Mouse (Mus musculus): ENCODE measurements around the gene Mtmr14.

Gene Mtmr14

DNA sequence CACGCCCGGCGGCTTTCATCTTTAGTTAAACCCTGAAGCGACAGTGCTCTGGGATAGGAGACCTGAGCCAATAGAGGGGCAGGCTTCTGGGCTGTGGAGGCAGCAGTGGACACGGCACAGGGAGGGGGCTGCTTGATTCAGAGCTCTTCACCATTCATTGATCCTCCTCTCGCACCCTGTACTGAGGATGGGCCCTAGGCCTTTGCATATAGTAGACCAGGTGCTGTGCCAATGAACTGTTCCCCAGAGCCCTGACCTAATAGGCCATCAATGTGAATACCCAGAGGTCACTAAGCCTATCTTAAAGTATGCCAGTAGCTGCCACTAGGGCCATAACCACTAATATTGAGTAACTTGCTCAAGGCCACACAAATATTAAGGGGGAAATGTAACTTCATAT is 44.0 kb downstream of the Mtmr14 start:
- no peak for DNase-seq (ENCODE audit: low spot score in 2 of 2)

DNA sequence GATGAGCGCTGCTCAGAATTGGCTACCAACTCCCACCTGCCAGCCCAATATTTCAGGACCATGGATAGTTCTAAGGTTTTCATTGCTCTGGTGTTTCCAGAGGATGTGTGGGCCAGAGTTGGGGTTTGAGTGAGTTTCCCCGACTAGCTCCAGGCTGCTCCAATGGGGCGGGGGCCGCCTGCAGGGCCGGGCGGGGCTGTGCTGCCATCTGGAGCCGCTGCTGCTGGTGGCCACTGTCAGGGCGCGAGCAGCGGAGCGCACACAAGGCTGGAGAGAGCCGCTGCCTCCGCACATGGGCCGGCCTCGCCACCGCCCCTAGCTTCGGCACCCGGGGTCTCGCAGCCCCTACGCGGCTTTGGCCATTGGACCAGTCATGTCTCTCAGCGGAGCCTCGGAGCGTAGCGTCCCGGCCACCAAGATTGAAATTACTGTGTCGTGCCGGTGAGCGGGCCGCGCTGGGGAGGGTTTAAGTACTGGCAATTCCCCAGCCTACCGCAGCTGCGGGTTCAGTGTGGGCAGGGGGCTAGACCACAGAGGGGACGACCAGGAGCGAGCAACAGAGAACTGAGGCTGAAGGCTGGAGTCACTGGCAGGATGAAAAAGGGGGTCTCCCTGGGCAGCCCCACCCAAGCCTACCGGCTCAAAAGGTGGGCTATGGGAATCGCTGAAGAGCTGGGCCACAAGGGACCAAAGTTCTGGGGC is 44.6 kb downstream of the Mtmr14 start, which contains the start of gene Cpne9:
Gene Cpne9 (plus strand): TSS at position 207 of the 702 bp plus-strand sequence.
- DNase-seq (ENCODE audit: low spot score in 2 of 2): no peak

DNA sequence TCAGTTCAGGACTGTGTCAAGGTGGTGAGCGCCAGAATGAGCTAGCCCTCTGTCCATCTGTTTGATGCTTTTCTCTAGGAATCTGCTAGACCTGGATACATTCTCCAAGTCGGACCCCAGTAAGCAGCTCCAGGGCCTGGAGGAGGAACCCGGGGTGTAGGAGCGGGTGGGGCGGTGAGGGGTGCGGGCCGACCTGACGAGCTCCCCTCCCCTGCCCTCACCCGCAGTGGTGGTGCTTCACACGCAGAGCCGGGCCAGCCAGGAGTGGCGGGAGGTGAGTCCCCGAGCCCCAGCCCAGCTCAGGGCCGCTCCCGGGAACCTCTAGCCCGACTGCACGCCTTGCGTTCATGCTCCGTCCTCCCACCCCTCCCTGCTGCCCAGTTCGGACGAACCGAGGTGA is 45.3 kb downstream of the Mtmr14 start:
- DNase-seq (ENCODE audit: low spot score in 2 of 2): no peak

DNA sequence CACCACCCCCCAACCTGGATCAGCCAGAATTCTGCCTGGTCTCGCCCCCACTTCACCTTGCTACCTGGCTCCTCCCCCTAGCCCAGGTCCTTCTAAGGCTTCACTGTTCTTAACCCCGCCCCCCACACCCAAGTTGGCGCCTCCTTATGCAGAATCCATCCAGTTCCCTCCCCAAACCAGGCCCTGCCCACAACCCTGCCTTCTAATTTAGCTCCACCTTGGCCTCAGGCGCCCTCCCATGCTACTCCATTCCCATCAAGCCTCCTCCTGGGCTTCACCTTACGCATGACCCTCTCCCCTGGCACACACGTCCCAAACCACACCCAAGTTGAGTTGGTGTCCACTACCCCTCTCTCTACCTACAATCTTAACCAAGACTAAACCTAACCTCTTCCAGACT is 45.9 kb downstream of the Mtmr14 start:
- DNase-seq (ENCODE audit: low spot score in 2 of 2): no peak

DNA sequence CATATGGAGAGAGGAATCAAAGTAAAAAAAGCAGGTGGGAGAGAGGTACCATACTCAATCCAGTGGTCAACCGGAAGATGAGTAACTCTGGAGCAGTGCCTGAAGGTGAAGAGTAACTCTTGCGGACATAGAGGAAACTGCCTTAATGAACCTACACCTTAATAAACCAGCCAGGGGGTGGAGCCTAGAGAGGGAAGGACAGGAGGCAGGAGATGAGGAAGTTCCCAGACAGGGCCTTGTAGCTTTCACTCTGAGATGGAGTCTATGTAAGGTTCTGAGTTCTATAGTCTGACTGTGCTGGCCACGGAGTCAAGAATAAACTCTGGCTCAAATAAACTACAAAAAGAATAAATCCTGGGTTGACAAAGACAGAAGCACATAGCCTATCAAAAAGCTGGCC is 47.3 kb downstream of the Mtmr14 start:
- DNase-seq (ENCODE audit: low spot score in 2 of 2): peak; percentile 10 to 32

DNA sequence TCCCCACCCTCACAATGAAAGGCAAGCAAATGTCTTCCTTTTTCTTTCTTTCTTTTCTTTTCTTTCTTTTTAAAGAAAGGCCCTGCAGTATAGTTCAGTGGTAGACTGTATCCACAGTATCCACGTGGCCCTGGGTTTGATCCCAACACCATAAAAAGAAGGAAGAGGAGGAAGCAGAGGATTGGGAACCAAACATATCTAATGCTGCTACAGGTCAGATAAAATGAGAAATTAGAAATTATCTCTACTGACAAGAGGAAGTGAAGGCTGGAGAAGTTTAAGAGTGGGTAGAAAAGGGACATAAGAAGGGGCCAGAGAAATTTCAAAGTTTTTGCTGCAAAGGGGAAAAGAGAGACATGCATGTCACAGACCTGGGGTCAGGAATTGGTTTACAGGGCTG is 48.7 kb downstream of the Mtmr14 start:
- no peak for DNase-seq (ENCODE audit: low spot score in 2 of 2)

DNA sequence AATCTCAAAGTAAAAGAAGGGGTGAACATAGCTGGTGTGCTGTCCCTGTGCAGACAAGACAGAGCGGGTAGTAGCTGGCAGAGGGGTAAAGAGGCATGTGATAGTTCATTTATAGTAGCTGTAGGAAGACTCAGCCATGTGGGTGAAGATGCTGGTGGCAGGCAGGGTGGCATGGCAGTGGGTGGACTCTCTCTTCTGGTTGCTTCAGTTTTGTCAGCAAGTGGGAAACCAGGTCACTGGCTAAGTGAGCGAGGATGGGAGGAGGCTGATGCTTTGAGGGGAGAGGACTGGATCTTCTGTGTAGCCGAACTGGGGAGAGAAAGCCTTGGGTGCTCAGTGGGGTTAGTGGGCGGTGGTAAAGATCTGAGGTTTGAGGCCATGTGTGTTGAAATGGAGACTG is 49.6 kb downstream of the Mtmr14 start:
- no peak for DNase-seq (ENCODE audit: low spot score in 2 of 2)

DNA sequence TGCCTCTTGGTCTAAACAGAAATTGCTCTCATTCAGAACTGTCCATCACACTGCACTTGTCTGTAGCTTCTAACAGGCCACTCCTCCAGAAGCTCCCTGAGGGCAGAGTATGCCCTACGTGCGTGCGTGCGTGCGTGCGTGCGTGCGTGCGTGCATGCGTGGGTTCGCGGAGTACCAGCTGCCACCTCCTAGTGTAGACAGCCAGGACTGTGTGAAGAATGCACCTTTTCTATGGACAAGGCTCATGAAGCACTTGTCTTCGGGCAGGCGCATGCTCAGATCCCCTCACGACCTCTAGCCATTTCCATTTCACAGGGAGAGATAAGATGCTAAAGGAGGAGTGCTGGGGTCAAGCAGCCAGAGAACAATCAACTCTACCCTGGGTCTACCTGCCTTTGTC is 51.7 kb downstream of the Mtmr14 start:
- DNase-seq (ENCODE audit: low spot score in 2 of 2): no peak

DNA sequence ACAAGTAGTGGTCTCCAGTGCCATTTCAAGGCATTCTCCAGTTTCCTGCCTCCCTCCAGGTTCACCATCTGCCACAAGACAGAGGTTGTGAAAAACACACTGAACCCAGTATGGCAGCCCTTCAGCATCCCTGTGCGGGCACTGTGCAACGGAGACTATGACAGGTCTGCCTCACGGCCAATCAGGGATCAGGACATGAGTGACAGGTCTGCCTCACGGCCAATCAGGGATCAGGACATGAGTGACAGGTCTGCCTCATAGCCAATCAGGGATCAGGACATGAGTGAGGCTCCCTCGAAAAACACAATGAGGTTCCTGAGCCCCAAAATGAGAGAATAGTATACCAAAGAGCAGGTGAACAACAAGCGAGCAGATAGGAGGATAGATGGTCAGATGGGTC is 52.7 kb downstream of the Mtmr14 start:
- DNase-seq (ENCODE audit: low spot score in 2 of 2): no peak

DNA sequence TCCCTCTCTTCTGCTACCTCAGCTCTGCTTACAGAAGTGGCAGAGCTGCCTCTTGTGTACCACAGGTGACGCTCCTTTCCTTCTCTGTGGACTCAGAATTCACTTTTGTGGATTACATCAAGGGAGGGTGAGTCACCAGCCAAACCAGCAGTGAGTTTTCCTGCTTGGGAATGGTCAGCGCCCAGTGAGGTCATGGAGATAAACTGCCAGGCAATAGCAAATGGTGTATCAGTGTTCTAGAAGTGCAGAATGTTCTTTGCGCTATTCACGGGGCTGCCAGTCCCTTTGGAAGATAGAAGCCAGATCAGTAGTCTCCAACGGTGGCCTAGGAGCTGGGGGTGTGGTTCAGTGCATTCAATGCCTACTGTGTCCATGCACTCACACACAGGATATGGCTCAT is 55.3 kb downstream of the Mtmr14 start:
- DNase-seq (ENCODE audit: low spot score in 2 of 2): no peak

DNA sequence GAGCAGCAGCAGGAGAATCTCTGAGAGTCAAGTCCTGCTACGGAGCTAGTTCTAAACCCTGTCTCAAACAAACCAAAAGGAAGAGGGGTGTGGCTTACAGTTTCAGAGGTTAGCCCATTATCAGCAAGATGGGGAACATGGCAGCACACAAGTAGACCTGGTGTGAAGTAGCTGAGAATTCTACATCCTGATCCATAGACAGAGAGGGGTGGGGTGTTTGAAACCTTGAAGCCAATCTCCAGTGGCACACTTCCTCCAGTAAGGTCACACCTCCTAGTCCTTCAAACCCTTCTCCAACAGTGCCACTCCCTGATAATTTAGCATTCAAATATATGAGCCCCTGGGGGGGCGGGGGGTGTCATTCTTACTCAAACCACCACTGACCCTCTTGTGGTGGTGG is 58.4 kb downstream of the Mtmr14 start:
- no peak for DNase-seq (ENCODE audit: low spot score in 2 of 2)

DNA sequence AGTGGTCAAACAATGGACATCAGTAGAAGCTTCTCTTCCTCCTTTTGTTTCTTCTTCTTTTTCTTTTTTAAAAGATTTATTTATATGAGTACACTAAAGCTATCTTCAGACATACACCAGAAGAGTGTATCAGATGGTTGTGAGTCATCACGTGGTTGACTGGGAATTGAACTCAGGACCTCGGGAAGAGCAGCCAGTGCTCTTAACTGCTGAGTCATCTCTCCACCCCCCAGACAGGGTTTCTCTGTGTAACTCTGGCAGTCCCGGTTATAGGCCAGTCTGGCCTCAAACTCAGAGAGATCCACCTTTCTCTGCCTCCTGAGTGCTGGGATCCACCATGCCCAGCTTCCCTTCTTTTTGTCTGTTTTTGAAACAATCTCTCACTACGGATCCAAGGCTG is 59.0 kb downstream of the Mtmr14 start:
- no peak for DNase-seq (ENCODE audit: low spot score in 2 of 2)

DNA sequence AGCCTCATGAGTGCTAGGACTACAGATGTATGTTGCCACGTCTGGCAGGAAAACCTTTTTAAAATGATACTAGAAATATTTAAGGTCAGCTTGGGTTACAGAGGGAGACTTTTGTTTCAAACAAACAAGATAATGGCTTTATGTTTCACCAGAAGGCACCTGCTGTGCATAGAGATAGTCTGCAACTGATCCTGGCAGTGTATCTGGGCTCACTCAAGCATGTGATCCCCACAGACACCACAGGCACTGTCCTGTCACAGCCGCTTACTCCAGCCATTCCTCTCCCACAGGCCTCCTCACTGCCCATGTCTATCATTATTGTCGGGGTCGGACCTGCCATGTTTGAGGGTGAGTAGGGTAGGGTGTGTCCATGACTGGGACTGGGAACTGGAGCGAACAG is 63.7 kb downstream of the Mtmr14 start:
- DNase-seq (ENCODE audit: low spot score in 2 of 2): no peak

DNA sequence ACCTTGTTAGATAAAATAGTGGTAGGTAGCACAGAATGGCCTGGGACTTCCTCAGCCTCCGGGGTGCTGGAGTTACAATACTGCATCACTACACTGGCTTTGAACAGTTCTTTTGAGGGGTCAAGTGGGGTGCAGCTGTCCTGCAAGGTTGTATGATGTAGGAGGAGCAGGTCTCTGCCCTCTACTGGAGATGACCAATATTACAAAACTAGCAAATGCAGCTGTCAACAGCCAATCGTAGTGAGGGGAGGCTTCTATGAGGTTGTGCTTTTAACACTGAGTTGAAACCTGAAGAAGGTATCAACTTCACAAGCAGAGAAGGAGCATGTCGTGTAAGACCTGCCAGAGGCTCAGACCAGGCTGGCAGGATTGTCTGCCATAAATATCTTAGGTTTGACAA is 64.6 kb downstream of the Mtmr14 start:
- DNase-seq (ENCODE audit: low spot score in 2 of 2): peak; percentile 17 to 34

DNA sequence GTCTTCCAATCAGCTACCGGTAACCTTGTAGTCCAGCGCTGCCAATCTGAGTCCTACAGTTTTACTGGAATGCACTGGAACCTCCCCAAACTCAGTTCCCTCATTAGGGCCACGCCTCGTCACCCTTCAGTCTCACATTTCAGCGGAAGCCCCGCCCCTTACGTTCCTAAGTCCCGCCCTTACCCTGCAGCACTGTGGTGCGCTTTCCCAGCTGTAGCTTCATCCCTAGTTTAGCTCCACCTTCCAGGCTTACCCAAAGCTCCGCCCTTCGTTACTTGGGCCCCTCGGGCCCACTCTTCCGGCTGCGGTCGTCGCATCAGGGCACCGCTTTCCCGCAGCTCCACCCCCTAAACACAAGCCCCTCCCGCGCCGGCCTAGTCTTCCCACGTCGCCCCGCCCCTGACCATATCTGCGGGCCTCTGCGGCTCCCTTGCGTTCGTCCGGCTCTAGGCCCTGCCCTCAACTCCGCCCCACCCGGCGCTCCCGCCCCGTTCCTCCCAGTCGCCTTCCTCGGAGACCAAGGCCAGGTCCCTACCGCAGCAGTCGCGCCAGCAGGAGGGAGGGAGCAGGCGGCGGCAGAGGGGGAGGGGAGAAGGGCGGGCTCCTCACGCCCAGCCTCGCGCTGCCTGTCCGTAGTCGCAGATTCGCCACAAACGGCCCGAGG is 68.8 kb downstream of the Mtmr14 start:
- DNase-seq (ENCODE audit: low spot score in 2 of 2): peak; percentile 100

DNA sequence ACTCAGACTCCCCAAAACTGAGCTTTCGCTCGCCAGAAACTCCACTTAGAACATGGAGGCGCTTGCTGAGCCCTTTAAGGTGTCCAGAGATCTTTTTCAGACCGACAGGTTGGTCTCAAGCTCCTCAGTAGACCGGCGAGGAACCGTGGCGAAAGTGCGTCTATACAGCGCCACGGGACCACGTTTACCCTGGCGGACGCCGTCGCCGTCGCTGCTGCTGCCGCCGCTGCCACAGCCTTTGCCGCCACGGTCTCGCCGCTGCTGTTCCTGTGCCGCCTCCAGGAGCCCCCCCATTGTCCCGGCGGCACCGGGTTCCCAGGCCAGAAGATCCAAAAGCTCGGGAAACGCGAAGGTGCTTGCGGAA is 69.3 kb downstream of the Mtmr14 start, which contains the start of gene Brpf1:
Gene Brpf1 (plus strand): TSS at position 152 of the 364 bp plus-strand sequence.
- DNase-seq (ENCODE audit: low spot score in 2 of 2): no peak

DNA sequence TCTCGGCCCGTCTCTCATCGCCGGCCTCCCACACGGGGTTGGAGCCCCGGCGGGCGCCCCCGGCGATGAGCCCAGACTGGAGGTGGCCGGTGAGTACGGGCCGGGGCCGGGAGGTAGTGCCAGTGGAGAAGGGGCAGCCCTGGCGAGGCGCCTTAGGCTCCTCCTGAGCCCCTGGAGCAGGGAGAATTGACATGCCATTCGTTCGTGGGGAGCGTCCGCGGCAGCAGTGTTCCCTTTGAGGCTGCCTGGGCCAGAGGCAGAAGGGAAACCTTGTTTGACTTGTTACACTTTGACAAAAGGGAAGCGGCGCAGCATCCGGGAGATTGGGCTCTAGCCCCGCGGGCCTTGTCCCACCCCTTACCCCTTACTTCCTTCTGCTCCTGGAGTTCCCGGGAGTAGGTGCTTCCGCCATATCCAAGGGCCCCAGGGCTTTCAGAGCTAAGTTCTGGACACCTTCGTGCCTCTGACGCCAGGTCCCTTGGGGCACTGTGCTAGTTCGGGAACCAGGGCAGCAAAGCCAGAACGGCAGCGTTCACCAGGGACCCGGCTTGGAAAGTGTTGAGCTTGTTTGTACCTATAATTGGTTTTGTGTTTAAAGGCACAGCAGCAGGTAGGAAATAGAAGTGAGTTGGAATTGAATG is 70.0 kb downstream of the Mtmr14 start:
- DNase-seq (ENCODE audit: low spot score in 2 of 2): peak; percentile 51 to 65

DNA sequence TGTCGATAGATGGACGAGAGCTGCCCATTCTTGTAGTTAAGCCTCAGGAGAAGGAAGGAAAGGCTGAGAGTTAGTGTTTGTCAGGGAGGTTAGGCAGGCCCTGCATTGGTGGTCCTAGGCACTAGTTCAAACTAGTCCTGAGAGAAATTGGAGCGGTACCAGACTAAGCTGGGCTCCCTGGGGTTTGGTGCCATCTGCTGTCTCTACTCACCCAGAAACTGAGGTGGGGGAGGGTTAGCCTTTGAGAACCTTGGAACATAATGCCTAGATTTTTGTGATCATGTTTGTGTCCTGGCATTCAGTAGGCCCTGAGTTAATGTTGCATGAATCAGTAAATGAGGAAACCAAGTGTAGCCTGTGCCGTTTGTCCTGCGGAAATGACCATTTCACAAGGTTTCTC is 70.5 kb downstream of the Mtmr14 start:
- peak; percentile 31 to 46 for DNase-seq (ENCODE audit: low spot score in 2 of 2)

DNA sequence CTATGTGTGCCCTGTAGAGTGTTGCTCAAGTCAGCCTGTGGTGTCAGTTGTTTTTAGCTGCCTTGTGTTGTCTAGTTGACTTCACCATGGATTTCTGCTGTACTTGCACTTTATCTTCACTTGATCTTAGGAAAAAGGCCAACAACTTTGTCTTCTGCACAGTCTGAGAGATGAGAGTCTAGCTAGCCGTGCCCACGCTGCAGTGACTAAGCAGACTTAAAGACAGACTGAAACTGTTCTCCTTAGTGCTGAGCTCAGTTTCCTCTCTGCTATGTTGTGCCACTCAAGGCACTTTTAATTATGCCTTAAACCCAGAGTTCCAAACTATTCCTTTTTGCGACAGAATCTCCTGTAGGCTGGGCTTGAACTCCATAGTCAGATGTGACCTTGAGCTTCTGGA is 78.3 kb downstream of the Mtmr14 start:
- no peak for DNase-seq (ENCODE audit: low spot score in 2 of 2)

DNA sequence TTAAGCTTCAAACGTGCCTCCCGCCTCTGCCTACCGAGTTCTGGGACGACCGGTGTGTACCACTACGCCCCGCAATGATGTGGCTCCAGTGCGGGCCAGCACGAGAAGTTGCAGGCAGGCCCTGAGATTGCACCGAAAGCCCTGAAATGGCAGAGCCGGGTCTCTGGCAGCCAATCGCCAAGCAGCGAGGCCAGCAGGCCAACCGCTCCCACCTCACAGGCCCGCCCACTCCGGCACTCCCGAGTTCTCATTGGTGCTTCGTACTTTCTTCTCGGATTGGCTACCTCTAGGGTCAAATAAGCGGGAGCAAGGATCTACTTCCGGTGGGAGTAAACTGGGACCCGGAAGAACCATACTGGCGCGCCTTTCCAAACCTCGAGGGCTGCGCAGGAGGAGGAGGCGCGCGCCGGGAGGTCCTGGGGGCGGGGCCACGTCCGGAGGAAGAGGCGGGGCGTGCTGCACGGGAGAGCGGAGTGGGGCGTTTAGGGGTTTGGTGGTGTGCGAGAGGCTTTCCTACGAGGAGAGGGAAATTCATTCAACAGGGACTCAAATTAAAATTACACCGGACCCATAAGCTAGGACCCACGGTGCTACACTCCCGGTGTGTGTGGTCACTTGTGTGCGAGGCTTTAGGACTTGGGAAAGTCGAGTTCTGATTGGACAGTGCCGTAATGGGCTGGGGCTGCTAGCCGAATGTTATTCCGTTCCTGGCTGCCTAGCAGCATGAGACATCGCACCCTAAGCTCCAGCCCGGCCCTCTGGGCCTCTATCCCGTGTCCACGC is 89.1 kb downstream of the Mtmr14 start, which contains the start of gene Ogg1:
Gene Ogg1 (plus strand): TSS at position 440 of the 783 bp plus-strand sequence.
- peak; percentile 99 for DNase-seq (ENCODE audit: low spot score in 2 of 2)

DNA sequence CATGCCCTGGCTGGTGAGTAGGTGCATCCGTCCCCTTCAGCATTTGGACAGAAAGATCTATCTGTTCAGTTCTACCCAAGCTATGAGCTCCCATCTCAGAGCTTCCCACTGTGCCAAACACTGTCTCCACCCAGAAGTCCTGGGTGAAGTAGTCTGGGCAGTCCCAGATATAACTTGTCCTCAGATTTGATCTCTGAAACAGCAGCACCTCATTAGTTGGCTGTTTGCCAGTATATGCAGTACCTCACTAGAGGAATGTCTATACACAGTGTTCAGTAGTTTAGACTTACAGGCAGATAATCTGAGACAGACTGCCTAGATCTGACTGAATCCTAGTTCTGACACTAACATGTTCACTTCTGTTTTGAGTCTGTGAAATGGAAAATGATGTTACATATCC is 91.8 kb downstream of the Mtmr14 start:
- DNase-seq (ENCODE audit: low spot score in 2 of 2): no peak

DNA sequence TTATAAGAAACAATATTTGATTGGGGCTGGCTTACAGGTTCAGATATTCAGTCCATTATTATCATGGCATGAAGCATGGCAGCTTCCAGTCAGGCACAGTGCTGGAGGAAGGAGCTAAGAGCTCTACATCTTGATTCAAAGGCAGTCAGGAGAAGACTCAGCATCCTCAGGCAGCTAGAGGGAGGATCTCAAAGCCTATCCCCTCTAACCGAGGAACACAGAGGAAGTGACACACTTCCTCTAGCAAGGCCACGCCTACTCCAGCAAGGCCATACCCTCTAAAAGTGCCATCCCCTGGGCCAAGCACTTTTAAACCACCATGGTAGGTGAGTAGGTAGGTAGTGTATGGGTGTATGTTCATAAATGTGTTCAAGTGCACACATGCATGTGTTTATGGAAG is 92.9 kb downstream of the Mtmr14 start:
- DNase-seq (ENCODE audit: low spot score in 2 of 2): peak; percentile 65 to 66

Data from spleen, postnatal 36 days (tissue).